Mouse (Mus musculus) mouse trophoblast stem cell (cell line): ENCODE data around the gene Hnrnpm.
"Not testable (repeated sequence)": the region's sequence is repeated elsewhere in the genome, so short reads cannot be mapped to it uniquely, and the experiment has no call there.

ENCODE experiments used
- in situ Hi-C, 2 experiments: fragments of 300-500 bp; cut with MseI, MboI; formaldehyde crosslinking; loops; 2 replicates in 1 of 2; 3 replicates in 1 of 2; pipeline ENCODE4 v1.15.1; 2025

The Hnrnpm gene

GRCm38 (mm10) chr17:33669681-33670080, 17.0 kb downstream of the Hnrnpm start:
- in situ Hi-C loops = no loop called here

DNA sequence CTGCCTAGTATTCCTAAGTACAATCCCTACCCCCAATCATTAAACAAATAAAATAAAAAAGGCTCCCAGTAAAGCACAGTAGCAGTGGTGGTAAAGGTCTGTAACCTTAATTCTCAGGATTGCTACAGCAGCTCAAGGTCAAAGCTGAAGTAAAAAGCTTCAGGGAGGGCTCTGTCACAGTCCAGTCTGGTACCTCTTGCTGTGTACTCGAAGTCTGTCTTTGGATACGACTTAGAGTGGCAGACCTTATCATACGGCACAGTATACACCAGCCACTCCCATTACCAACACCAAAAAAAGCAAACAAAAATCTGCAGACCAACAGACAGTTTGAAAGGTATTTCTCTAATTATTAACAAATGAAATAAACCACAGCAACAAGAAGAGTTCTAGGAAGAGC, 19.8 kb downstream of the Hnrnpm start:
- in situ Hi-C loops = no loop called here

DNA sequence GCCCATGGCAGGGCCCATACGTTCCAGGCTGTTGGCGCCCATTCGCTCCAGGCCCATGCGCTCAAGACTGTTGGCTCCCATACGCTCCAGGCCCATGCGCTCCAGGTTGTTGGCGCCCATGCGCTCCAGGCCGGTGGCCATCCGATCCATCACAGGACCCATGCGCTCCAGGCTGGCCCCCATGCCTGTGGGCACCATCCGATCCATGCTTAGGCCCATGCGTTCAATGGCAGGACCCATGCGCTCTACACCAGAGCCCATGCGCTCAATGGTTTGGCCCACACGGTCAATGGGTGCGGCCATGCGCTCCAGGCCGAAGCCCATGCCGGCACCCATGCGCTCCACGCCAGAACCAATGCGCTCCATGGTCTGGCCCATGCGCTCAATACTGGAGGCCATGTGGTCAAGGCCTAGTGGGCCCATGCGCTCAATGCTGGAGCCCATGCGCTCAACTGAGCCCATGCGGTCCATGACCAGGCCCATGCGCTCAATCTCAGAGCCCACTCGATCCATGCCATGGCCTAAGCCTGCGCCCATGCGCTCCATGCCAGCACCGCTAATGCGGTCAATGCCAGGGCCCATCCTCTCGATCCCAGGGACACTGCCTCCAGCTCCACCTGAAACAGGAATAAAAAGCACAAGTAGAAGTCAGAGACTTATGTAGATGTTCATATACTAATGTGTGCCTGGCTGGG, 36.7 kb downstream of the Hnrnpm start:
- in situ Hi-C loops = no loop called here

DNA sequence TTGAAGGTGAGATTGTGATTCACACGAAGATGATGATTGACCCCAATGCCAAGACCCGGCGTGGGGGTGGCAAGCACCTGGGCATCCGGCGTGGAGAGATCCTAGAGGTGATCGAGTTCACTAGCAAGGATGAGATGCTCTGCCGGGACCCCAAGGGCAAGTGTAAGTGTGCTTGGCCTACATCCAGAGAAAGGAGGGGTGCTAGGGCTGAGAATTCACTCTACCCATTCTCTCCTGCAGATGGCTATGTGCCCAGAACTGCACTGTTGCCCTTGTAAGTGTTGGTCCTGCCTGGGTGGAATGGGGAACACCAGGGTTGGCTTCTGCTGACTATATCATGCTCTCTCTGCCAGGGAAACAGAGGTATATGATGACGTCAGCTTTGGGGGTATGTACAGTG, 41.6 kb downstream of the Hnrnpm start:
- in situ Hi-C loops = no loop called here

DNA sequence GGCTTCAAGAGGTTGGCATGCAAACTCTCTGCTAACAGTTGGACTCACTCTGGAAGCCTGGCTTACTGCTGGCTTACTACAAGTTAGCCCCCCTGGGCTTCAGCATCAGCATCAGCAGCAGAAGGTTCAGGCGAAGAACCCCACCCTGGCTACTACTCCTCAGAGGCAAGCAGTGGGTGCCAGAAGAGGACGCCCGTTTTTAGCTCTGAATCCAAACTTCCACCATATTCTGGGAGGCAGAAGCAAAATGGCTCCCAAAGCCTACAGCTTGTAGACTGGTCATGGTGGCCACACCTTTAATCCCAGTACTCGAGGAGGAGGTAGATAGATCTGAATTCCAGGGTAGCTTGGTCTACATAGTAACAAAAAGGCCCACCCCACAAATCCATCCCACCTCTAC, 42.6 kb downstream of the Hnrnpm start:
- in situ Hi-C loops = no loop called here

GRCm38 (mm10) chr17:33639743-33640142, 46.9 kb downstream of the Hnrnpm start:
- in situ Hi-C loops = no loop called here

DNA sequence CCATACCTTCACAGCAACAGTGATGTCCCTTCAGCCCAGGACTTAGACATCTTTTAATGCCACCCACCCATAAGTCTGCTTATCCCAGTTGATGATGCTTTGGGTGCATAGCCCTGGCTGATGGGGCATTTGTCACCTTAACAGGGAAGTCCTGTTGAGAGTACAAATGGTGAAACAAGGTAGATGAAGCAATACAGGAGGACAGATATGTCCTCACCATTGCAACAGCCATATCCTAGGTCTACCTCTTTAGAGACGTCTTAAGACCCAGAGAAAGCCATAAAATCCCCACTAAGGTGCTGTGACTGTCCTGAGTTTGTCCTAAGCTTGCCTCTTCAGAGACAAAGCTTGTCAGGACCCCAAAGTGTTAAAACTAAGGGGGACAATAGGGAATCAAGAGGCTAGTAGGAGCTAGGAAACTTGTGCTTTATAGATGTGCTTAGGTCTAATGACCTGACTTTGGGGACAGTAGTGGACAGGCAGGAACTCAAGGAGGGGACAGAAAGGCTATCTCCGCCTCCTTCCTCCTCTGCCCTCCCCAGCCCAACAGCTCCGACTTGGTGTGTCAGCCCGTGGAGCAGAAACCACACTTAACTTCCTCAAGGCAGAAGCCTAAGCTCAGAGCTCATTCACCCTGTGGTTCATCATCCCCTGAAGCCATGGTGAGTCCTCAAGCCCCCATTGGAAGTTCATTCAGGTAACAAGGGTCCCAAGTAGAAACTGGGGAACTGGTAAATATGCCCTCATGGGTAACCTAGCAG, 49.0 kb downstream of the Hnrnpm start, which contains the start of gene Pram1:
Gene Pram1, plus strand, starts transcription at position 541 of the 761 bp plus-strand sequence.
- in situ Hi-C loops = no loop called here

- in situ Hi-C loops = no loop called here
Observed at GRCm38 (mm10) chr17:33637038-33637437, 49.6 kb downstream of the Hnrnpm start.

DNA sequence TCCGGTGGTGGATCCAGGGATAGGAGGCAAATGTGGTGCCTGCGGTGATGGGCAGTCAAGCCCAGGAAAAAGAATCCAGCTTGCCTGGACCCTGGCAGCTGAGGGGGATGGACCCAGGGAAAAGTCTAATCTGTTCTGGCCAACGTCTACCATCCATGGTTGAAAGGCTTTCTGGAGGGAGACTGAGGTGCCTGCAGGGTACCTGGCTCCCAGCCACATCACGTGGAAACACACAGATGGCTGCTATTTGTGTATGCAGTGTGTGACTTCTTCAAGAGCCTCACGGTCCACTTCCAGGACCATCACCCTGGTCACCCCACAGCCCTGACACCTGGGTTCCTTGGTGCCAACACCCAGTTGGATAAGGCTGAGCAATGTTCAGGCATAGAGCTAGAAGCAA, 54.9 kb downstream of the Hnrnpm start:
- in situ Hi-C loops = no loop called here

- in situ Hi-C loops = no loop called here
Observed at GRCm38 (mm10) chr17:33631236-33631635, 55.4 kb downstream of the Hnrnpm start.

DNA sequence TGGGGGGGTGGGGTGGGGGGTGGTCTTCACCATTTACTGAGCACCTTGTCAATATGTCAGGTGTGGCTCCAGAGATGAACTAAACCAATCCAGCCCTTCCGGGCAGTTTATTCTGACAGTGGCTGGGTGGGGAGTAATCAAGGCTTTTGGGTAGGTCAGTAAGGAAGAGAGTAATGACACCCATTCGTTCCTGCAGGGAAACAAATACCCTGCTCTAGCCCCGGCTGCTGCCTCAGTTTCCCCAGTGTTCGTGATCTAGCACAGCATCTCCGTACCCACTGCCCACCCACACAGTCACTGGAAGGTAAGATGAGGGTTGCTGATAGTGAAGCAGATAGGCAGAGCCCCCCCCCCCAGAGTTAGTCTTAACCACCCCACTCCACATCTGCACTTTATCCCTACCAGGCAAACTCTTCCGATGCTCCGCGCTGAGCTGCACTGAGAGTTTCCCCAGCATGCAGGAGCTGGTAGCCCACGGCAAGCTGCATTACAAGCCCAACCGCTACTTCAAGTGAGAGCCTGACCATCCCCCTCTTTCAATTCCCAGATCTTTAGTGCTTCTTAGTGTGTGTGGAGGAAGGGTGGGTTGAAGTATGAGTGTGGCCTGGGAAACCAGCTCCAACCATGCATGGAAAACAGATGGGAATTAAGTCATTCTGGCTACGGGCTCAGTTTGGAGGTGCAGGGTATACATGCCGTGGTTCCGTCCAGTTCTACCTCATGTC, 56.3 kb downstream of the Hnrnpm start:
- in situ Hi-C loops = no loop called here

- in situ Hi-C loops = no loop called here
Observed at GRCm38 (mm10) chr17:33629487-33630125, 57.1 kb downstream of the Hnrnpm start.

- in situ Hi-C loops = no loop called here
Observed at GRCm38 (mm10) chr17:33628621-33629486, 57.8 kb downstream of the Hnrnpm start, which contains the start of gene Zfp414. Zfp414 (plus strand) TSS chr17:33629090.

DNA sequence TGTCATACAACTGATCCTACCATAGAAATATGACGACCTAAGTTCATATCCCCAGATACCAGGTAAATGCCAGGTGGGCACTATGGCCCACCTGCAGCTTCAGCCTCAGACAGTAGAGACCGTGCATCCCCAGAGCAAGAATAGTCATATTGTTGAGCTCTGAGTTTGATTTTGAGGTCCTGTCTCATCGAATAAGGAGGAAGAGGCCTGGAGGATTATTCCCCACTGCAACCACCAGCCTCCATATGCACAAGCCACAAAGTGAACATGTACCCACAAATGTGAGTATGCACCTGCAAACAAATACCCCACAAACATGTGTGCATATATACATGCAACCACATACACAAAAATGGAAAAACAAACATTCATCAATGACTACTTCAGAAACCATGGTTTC, 59.4 kb downstream of the Hnrnpm start:
- in situ Hi-C loops = no loop called here

DNA sequence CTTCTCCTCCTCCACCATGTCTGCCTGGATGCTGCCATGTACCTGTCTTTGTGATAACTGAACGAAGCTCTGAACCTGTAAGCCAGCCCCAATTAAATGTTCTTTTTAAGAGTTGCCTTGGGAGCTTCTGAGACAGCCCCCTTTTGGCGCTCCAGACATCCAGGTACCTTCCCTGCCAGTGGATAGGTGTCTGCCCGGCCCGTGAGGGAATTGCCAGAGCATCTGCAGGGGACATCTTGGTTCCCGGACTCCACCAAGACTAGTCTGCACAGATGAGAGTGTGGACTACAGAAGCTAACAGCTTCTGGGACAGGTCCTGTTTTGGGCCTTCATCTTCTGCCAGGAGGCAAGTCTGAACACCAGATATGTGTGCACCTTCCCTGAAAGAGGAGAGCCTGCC, 72.9 kb downstream of the Hnrnpm start:
- in situ Hi-C loops = not testable (repeated sequence)

GRCm38 (mm10) chr17:33610548-33610947, 76.1 kb downstream of the Hnrnpm start:
- in situ Hi-C loops = no loop called here

- in situ Hi-C loops = no loop called here
Observed at GRCm38 (mm10) chr17:33607273-33607672, 79.4 kb downstream of the Hnrnpm start.

DNA sequence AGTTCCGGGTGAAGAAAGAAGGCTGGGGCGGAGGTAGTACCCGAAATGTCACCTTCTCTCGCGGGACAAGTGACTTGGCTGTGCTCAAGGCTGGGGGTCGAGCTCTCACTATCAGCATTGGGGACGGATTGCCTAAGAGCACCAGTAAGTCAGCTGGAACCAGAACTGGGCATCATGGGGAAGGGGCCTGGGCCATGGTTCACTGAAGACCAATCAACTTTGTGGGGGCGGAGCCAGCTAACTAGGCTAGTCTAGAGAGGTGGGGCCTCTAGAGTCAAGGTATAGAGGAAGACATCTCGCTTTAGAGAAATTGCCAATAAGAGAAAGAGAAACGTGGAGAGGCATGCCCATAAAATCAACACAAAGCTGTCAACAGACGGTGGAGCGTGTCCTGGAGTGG, 84.7 kb downstream of the Hnrnpm start:
- in situ Hi-C loops = no loop called here

- in situ Hi-C loops = no loop called here
Observed at GRCm38 (mm10) chr17:33600831-33601230, 85.8 kb downstream of the Hnrnpm start.

DNA sequence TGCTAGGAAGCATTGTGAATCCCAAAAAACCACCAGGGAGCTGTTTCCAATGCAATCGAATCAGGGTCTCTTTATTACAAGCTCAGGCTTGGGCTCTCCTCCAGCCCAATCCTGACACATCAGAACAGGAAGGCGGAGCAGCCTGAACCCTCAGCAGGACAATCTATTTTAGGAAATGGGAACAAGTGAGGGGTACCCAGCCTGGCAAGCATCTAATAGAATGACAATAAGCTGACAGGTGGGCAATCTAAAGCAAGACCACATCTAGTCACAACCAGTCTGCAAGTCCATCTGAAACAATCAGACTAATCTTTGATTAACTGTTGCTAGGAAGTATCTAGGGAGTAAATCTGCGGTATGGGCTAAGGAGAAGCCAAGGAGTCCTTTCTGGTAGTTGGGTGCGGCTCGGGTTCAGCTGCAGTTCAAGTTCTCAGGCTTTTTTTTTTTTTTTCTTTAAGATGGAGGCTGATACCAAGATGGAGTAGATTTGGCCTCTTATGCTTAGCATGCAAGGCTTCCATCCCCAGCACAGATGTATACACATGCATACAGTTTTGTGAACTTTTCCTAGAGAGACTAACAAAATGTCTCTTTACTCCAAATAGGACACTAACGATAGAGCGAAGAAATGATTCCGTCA, 86.7 kb downstream of the Hnrnpm start:
- in situ Hi-C loops = no loop called here
